Mouse (Mus musculus) MEL (cell line): ENCODE data around the gene Gpr1. TPM values are rescaled to one million over a fixed set of nuclear protein-coding genes. Genes with fewer than 3 reads are reported as not detected.

Experiments
- DNase-seq: peaks from one replicate; pipeline ENCODE4 v3.0.0; 2011; ENCODE audit warnings: low read depth, low spot score
- H3K27ac ChIP-seq: 2 replicates; pipeline ENCODE4 v1.5.1; 2012; ENCODE audit warnings: low read depth, mild to moderate bottlenecking, control low read depth, low read length, moderate library complexity; ENCODE audit not compliant: control insufficient read depth
- H3K27me3 ChIP-seq, 2 experiments: fragments of 150-350 bp in 1 of 2; sonication (generic) in 1 of 2; 2 replicates each; pipeline ENCODE4 v1.6.1; 2012; ENCODE audit warnings: low read length in 2 of 2, mild to moderate bottlenecking in 2 of 2, improper control_type of control experiment in 1 of 2, moderate library complexity in 1 of 2; ENCODE audit not compliant: insufficient read depth in 2 of 2, control insufficient read depth in 1 of 2
- H3K36me3 ChIP-seq, 2 experiments: 2 replicates each; pipeline ENCODE4 v1.6.1; 2012 to 2014; ENCODE audit warnings: low read length in 2 of 2, improper control_type of control experiment in 1 of 2, inconsistent platforms in 1 of 2, mild to moderate bottlenecking in 1 of 2; ENCODE audit not compliant: insufficient read depth in 2 of 2, control insufficient read depth in 1 of 2
- H3K4me1 ChIP-seq, 2 experiments: fragments of 150-350 bp in 1 of 2; sonication (generic) in 1 of 2; 2 replicates each; pipeline ENCODE4 v1.6.1; 2012; ENCODE audit warnings: low read length in 2 of 2, improper control_type of control experiment in 1 of 2, mild to moderate bottlenecking in 1 of 2; ENCODE audit not compliant: insufficient read depth in 2 of 2, control insufficient read depth in 1 of 2
- H3K4me3 ChIP-seq, 2 experiments: fragments of 150-350 bp in 1 of 2; sonication (generic) in 1 of 2; 2 replicates each; pipeline ENCODE4 v1.5.1; 2012; ENCODE audit warnings: low read depth in 2 of 2, low read length in 2 of 2, mild to moderate bottlenecking in 2 of 2, moderate library complexity in 2 of 2, control low read depth in 1 of 2, improper control_type of control experiment in 1 of 2; ENCODE audit not compliant: control insufficient read depth in 1 of 2, insufficient read depth in 1 of 2
- H3K79me2 ChIP-seq: 2 replicates; pipeline ENCODE4 v1.6.1; 2012; ENCODE audit warnings: mild to moderate bottlenecking, low read length, moderate library complexity; ENCODE audit not compliant: control insufficient read depth, poor library complexity, insufficient read depth
- H3K9ac ChIP-seq: 2 replicates; pipeline ENCODE4 v1.6.1; 2012; ENCODE audit warnings: low read depth, mild to moderate bottlenecking, control low read depth, low read length, moderate library complexity; ENCODE audit not compliant: control insufficient read depth, poor library complexity, severe bottlenecking
- H3K9me3 ChIP-seq: fragments of 150-350 bp; sonication (generic); replicated peaks from 2 replicates; pipeline ENCODE4 v1.6.1; 2012; ENCODE audit warnings: mild to moderate bottlenecking, low read length, improper control_type of control experiment, moderate library complexity; ENCODE audit not compliant: insufficient read depth
- CHD1 ChIP-seq: IDR thresholded peaks from 2 replicates; pipeline ENCODE4 v1.6.1; 2012; ENCODE audit warnings: low read depth, mild to moderate bottlenecking, inconsistent platforms, low read length, improper control_type of control experiment
- CTCF ChIP-seq, 3 experiments: IDR thresholded peaks in 2 of 3; conservative IDR thresholded peaks in 1 of 3; 2 replicates each; pipeline ENCODE4 v1.5.1; 2011 to 2012; ENCODE audit warnings: low read length in 3 of 3, low read depth in 2 of 3, mild to moderate bottlenecking in 2 of 3, improper control_type of control experiment in 1 of 3, inconsistent platforms in 1 of 3, mixed read lengths in 1 of 3, moderate library complexity in 1 of 3; ENCODE audit not compliant: control insufficient read depth in 1 of 3, insufficient read depth in 1 of 3, poor library complexity in 1 of 3, severe bottlenecking in 1 of 3
- EP300 ChIP-seq, 2 experiments: IDR thresholded peaks; 2 replicates each; pipeline ENCODE4 v1.6.1; 2011; ENCODE audit warnings: improper control_type of control experiment in 2 of 2, low read length in 2 of 2, low read depth in 1 of 2, mild to moderate bottlenecking in 1 of 2
- ETS1 ChIP-seq: IDR thresholded peaks from 2 replicates; pipeline ENCODE4 v1.6.1; 2012; ENCODE audit warnings: low read depth, mild to moderate bottlenecking, inconsistent platforms, low read length, improper control_type of control experiment, moderate library complexity
- GATA1 ChIP-seq: IDR thresholded peaks from 2 replicates; pipeline ENCODE4 v1.6.1; 2011; ENCODE audit warnings: low read depth, low read length, improper control_type of control experiment
- JUND ChIP-seq: IDR thresholded peaks from 2 replicates; pipeline ENCODE4 v1.6.1; 2011; ENCODE audit warnings: low read depth, mild to moderate bottlenecking, improper control_type of control experiment, low read length
- MAX ChIP-seq: IDR thresholded peaks from 2 replicates; pipeline ENCODE4 v1.6.1; 2011; ENCODE audit warnings: low read length, improper control_type of control experiment
- MEF2A ChIP-seq: IDR thresholded peaks from 2 replicates; pipeline ENCODE4 v1.6.1; 2014; ENCODE audit warnings: low read depth, mild to moderate bottlenecking, inconsistent platforms, low read length, improper control_type of control experiment; ENCODE audit not compliant: poor library complexity, insufficient replicate concordance, severe bottlenecking; ENCODE audit errors: extremely low read depth
- MYC ChIP-seq: IDR thresholded peaks from 2 replicates; pipeline ENCODE4 v1.6.1; 2011; ENCODE audit warnings: low read depth, mild to moderate bottlenecking, low read length, improper control_type of control experiment, moderate library complexity
- POLR2A ChIP-seq, 2 experiments: IDR thresholded peaks; 2 replicates each; pipeline ENCODE4 v1.6.1; 2011 to 2012; ENCODE audit warnings: low read length in 2 of 2, mild to moderate bottlenecking in 2 of 2, control low read depth in 1 of 2, improper control_type of control experiment in 1 of 2, low read depth in 1 of 2, moderate library complexity in 1 of 2; ENCODE audit not compliant: control insufficient read depth in 1 of 2, insufficient read depth in 1 of 2, poor library complexity in 1 of 2
- POLR2AphosphoS2 ChIP-seq: IDR thresholded peaks from 2 replicates; pipeline ENCODE4 v1.6.1; 2011; ENCODE audit warnings: low read length, improper control_type of control experiment
- SIN3A ChIP-seq: IDR thresholded peaks from 2 replicates; pipeline ENCODE4 v1.6.1; 2012; ENCODE audit warnings: low read length, improper control_type of control experiment, inconsistent platforms
- TCF12 ChIP-seq: IDR thresholded peaks from 2 replicates; pipeline ENCODE4 v1.6.1; 2014; ENCODE audit warnings: low read depth, mild to moderate bottlenecking, inconsistent platforms, low read length, improper control_type of control experiment, moderate library complexity
- UBTF ChIP-seq: IDR thresholded peaks from 2 replicates; pipeline ENCODE4 v1.6.1; 2012; ENCODE audit warnings: low read depth, mild to moderate bottlenecking, inconsistent platforms, low read length, improper control_type of control experiment, moderate library complexity, borderline replicate concordance; ENCODE audit not compliant: insufficient read depth
- ZNF384 ChIP-seq: IDR thresholded peaks from 2 replicates; pipeline ENCODE4 v1.6.1; 2012; ENCODE audit warnings: low read depth, mild to moderate bottlenecking, inconsistent platforms, low read length, improper control_type of control experiment
- polyA plus RNA-seq, 2 experiments: library from polyadenylated mRNA; stranded (reverse) in 1 of 2; unstranded in 1 of 2; fragments of >175 nt in 1 of 2; fragments of >200 nt in 1 of 2; gene quantifications; 2 replicates each; pipeline versions ENCODE4 v1.2.1 to v1.2.4; 2012; ENCODE audit warnings: low replicate concordance in 2 of 2, low read depth in 1 of 2; ENCODE audit not compliant: insufficient read length in 2 of 2, insufficient read depth in 1 of 2, missing spikeins in 1 of 2
- total RNA-seq: library from RNA; depleted of rRNA; stranded (reverse); fragments of 300-350 nt; gene quantifications from 2 replicates; pipeline ENCODE4 v1.2.3, GENCODE M21; 2012

Gene Gpr1
- total and polyA plus RNA-seq, 3 experiments: 0.04 TPM; not detected in 2

DNA sequence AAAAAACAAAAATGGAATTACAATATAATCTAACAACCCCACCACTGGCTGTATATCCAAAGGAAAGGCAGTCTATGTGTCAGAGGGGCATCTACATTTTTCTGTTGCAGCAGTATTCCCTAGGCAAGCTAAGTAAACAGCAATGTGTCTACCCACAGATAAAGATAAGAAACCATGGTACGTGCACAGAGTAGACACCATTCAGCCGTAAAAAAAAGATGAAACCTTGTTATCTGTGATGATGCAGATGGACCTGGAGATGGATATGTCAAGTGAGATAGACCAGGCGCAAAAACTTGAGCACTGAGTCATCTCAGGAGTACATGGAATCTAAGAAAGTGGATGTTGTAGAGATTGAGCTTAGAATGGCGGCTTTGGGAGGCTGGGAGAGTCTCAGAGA lies 10.7 kb upstream of the Gpr1 start:
- TF ChIP-seq ZNF384: peak; percentile 55
- TF ChIP-seq GATA1: peak; percentile 42
- TF ChIP-seq TCF12: peak; percentile 31; the same call in 1 of the 2 replicates
- TF ChIP-seq CHD1: no peak
- no peak for TF ChIP-seq MYC
- peak; percentile 14 to 16; a peak in 1 of 4 replicates for TF ChIP-seq EP300 (IDR thresholded peaks at IDR 0.05; ENCODE audit: low read depth in 1 of 2, low read length in 2 of 2)
- no peak for TF ChIP-seq POLR2A (IDR thresholded peaks at IDR 0.05; ENCODE audit: control insufficient read depth in 1 of 2, insufficient read depth in 1 of 2, low read depth in 1 of 2, low read length in 2 of 2, poor library complexity in 1 of 2)
- TF ChIP-seq, all 39 proteins: peak for 4
- H3K9me3 ChIP-seq: no peaks in the 10 kb centered on the region
- DNase-seq: peak; percentile 28
- no peaks in the 10 kb centered on the region for H3K79me2 ChIP-seq
- no peaks in the 10 kb centered on the region for H3K27me3 ChIP-seq
- no peaks in the 10 kb centered on the region for H3K4me1 ChIP-seq
- no peak overlapping the region for H3K27ac ChIP-seq
- no peak overlapping the region for H3K4me3 ChIP-seq
- no peaks in the 10 kb centered on the region for H3K36me3 ChIP-seq
- no peak overlapping the region for H3K9ac ChIP-seq

DNA sequence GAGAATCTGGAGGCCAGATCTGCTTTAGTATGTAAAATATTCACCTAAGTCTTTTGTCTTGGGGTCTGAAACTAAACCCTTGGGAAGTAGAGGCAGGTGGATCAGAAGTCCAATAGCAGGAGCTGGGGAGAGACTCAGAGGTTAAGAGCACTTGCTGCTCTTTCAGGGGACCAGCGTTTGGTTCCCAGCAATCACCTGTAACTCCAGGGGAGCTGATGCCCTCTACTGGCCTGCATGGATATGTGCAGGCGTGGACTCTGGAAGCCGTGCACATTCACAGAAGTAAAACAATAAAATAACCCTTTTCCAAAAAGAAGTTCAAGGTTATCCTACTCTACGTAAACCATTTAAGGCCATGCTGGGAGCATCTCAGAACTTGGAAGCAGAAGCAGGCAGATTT lies 4.9 kb upstream of the Gpr1 start:
- Histone ChIP-seq H3K27ac (no peak overlapping the region), H3K79me2 (no peaks in the 10 kb centered on the region), H3K4me3 (no peak overlapping the region), H3K9me3 (no peaks in the 10 kb centered on the region), H3K27me3 (no peaks in the 10 kb centered on the region), H3K4me1 (no peaks in the 10 kb centered on the region), H3K9ac (no peak overlapping the region), H3K36me3 (no peaks in the 10 kb centered on the region)
- TF ChIP-seq ETS1 (no peak), JUND (no peak), MEF2A (no peak), CTCF (IDR thresholded peaks at IDR 0.05 in 2 of 3, conservative IDR thresholded peaks at IDR 0.05 in 1 of 3; ENCODE audit: control insufficient read depth in 1 of 3, insufficient read depth in 1 of 3, low read depth in 2 of 3, low read length in 3 of 3, poor library complexity in 1 of 3, severe bottlenecking in 1 of 3) (peak; percentile 17 to 28 (median 20); a peak in 2 of 6 replicates), UBTF (no peak), POLR2AphosphoS2 (no peak), MAX (no peak)
- no peak for DNase-seq

DNA sequence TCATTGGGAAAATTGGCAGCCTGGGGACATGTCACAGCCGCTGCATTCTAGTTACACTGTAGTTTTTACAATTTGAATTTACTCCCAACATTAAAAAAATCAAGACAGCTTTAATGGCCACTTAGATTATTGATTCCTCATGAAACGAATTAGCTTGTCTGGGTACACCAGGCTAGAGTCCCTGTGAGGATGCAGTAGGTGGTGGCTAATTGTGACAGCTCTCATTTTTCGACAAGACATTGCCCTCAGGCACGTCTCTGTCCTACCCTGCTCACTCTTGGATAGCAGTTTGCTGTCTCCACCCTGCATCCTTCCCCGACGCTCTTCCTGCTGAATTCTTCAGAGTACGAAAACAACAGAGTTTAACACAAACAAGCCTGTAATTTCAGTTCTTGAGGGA lies 288 bp upstream of the Gpr1 start:
- no peaks in the 10 kb centered on the region for H3K4me1 ChIP-seq
- no peak overlapping the region for H3K4me3 ChIP-seq
- DNase-seq: no peak
- no peaks in the 10 kb centered on the region for H3K79me2 ChIP-seq
- H3K27me3 ChIP-seq: no peaks in the 10 kb centered on the region
- H3K9me3 ChIP-seq: no peaks in the 10 kb centered on the region
- no peak overlapping the region for H3K9ac ChIP-seq
- TF ChIP-seq SIN3A (no peak), POLR2AphosphoS2 (no peak), CTCF (IDR thresholded peaks at IDR 0.05 in 2 of 3, conservative IDR thresholded peaks at IDR 0.05 in 1 of 3; ENCODE audit: control insufficient read depth in 1 of 3, insufficient read depth in 1 of 3, low read depth in 2 of 3, low read length in 3 of 3, poor library complexity in 1 of 3, severe bottlenecking in 1 of 3) (no peak)
- no peak overlapping the region for H3K27ac ChIP-seq
- no peaks in the 10 kb centered on the region for H3K36me3 ChIP-seq
